In genomic region chr7:140186646-140187620, GRCm38 (mm10) we compare ENCODE assay signal across 11 mouse cellular contexts. TPM values are rescaled to one million over a fixed set of nuclear protein-coding genes. Genes with fewer than 3 reads are reported as not detected.
DNase-seq lines count a peak whose midpoint lies in the region; ATAC-seq lines count a peak whose summit lies in the region.
"Had no signal": no experiment of that assay in that cellular context is flagged by ENCODE, and none has a peak within 500 bp of the region (broad histone marks: within the 10 kb centered on the region; RNA-seq: fewer than 3 reads in every experiment).

No protein-coding gene starts in this region.

- H3K4me1 ChIP-seq in embryonic facial prominence, embryonic 14.5 days (ENCODE audit: control insufficient read depth, insufficient read depth, low read length): no peaks in the 10 kb centered on the region
- H3K4me1 ChIP-seq in liver, embryonic 11.5 days (replicated peaks; ENCODE audit: control insufficient read depth, insufficient read depth, low read length): no peaks in the 10 kb centered on the region
- H3K4me1 ChIP-seq: stomach, embryonic 15.5 days had no signal

- 63% methylated on average over 18 of the region's 18 CpGs for WGBS in embryonic facial prominence, embryonic 14.5 days
- 64% methylated on average over 18 of the region's 18 CpGs for WGBS in liver, embryonic 11.5 days

- no peak overlapping the region for H3K4me2 ChIP-seq in embryonic facial prominence, embryonic 14.5 days (ENCODE audit: low read depth, low read length)
- H3K4me2 ChIP-seq in liver, embryonic 11.5 days: no peak overlapping the region
- H3K4me2 ChIP-seq: stomach, embryonic 15.5 days had no signal

- H3K36me3 ChIP-seq in embryonic facial prominence, embryonic 14.5 days (ENCODE audit: control insufficient read depth, insufficient read depth, low read length): no peaks in the 10 kb centered on the region
- H3K36me3 ChIP-seq in liver, embryonic 11.5 days (ENCODE audit: control insufficient read depth, insufficient read depth, low read length): no peaks in the 10 kb centered on the region
- H3K36me3 ChIP-seq: stomach, embryonic 15.5 days had no signal

- H3K27ac ChIP-seq in embryonic facial prominence, embryonic 14.5 days (replicated peaks; ENCODE audit: low read depth, low read length): no peak overlapping the region
- no peak overlapping the region for H3K27ac ChIP-seq in liver, embryonic 11.5 days (ENCODE audit: low read depth, low read length)
- H3K27ac ChIP-seq: stomach, embryonic 15.5 days had no signal

- no peaks in the 10 kb centered on the region for H3K27me3 ChIP-seq in embryonic facial prominence, embryonic 14.5 days (replicated peaks; ENCODE audit: control insufficient read depth, insufficient read depth, low read length)
- H3K27me3 ChIP-seq in liver, embryonic 11.5 days (replicated peaks; ENCODE audit: control insufficient read depth, insufficient read depth, low read length): no peaks in the 10 kb centered on the region
- H3K27me3 ChIP-seq: stomach, embryonic 15.5 days had no signal

- peak; percentile 91 for ATAC-seq in embryonic facial prominence, embryonic 14.5 days (ENCODE audit: low read depth)
- ATAC-seq in liver, embryonic 11.5 days (replicated peaks; ENCODE audit: low FRiP score): 0 out of 2 replicates have a peak, but pooled peaks have one; percentile 25

- H3K9me3 ChIP-seq in embryonic facial prominence, embryonic 14.5 days (ENCODE audit: control insufficient read depth, low read length): no peaks in the 10 kb centered on the region
- H3K9me3 ChIP-seq in liver, embryonic 11.5 days (ENCODE audit: control insufficient read depth, low read length): no peaks in the 10 kb centered on the region
- H3K9me3 ChIP-seq: stomach, embryonic 15.5 days had no signal

- peak; percentile 17 for DNase-seq in adrenal gland, postnatal 14 days
- no peak for DNase-seq in adrenal gland, adult 18-20 months (ENCODE audit: low spot score in 2 of 2)
- DNase-seq in ovary, postnatal 36 days (ENCODE audit: low spot score): peak; percentile 18
- no peak for DNase-seq in ovary, postnatal 10 days (ENCODE audit: low spot score)
- DNase-seq in embryonic facial prominence, embryonic 14.5 days (ENCODE audit: low spot score): peak; percentile 61
- no peak for DNase-seq in liver, embryonic 11.5 days (ENCODE audit: low spot score)
- DNase-seq in spleen, adult 18-20 months: no peak
- no peak for DNase-seq in cerebellum, postnatal 36 days

- no peak overlapping the region for H3K4me3 ChIP-seq in embryonic facial prominence, embryonic 14.5 days (ENCODE audit: low read depth, low read length)
- no peak overlapping the region for H3K4me3 ChIP-seq in liver, embryonic 11.5 days (ENCODE audit: low read depth, low read length)
- H3K4me3 ChIP-seq: stomach, embryonic 15.5 days had no signal

- H3K9ac ChIP-seq in embryonic facial prominence, embryonic 14.5 days (ENCODE audit: low read depth, low read length): no peak overlapping the region
- no peak overlapping the region for H3K9ac ChIP-seq in liver, embryonic 11.5 days (ENCODE audit: low read depth, low read length)
- H3K9ac ChIP-seq: stomach, embryonic 15.5 days had no signal

RNA-seq across cellular contexts. Expression of gene Olfr523, which starts 13.9 kb away (rescaled TPM):
- not detected in 2 replicates for total RNA-seq in adrenal gland, postnatal 14 days (2021)
- total RNA-seq in adrenal gland, adult 18-20 months (2021): not detected
- 0.20 and 0.22 TPM in 2 replicates for polyA plus RNA-seq in embryonic facial prominence, embryonic 14.5 days (2014; fragmentation: Nextera tagmentation; extraction: Ambion mirVana)
- polyA plus RNA-seq in liver, embryonic 11.5 days (2014; fragmentation: Nextera tagmentation; extraction: Ambion mirVana): not detected in 2 replicates
- total RNA-seq: heart, adult 18-20 months had no signal
- polyA plus RNA-seq: lung, embryonic 16.5 days; stomach, embryonic 15.5 days had no signal

RNA-seq across cellular contexts. Expression of gene Olfr524, which starts 18.8 kb away (rescaled TPM):
- not detected in 2 replicates for total RNA-seq in adrenal gland, postnatal 14 days (2021)
- total RNA-seq in adrenal gland, adult 18-20 months (2021): not detected
- 0.25 TPM in 1 of 2 replicates, not detected in the other for polyA plus RNA-seq in embryonic facial prominence, embryonic 14.5 days (2014; fragmentation: Nextera tagmentation; extraction: Ambion mirVana)
- not detected in 2 replicates for polyA plus RNA-seq in liver, embryonic 11.5 days (2014; fragmentation: Nextera tagmentation; extraction: Ambion mirVana)
- total RNA-seq: heart, adult 18-20 months had no signal
- polyA plus RNA-seq: stomach, embryonic 15.5 days had no signal

RNA-seq across cellular contexts. Expression of gene Olfr522, which starts 22.4 kb away (rescaled TPM):
- not detected in 2 replicates for total RNA-seq in adrenal gland, postnatal 14 days (2021)
- not detected for total RNA-seq in adrenal gland, adult 18-20 months (2021)
- not detected in 2 replicates for polyA plus RNA-seq in embryonic facial prominence, embryonic 14.5 days (2014; fragmentation: Nextera tagmentation; extraction: Ambion mirVana)
- not detected in 2 replicates for polyA plus RNA-seq in liver, embryonic 11.5 days (2014; fragmentation: Nextera tagmentation; extraction: Ambion mirVana)
- total RNA-seq: heart, adult 18-20 months had no signal
- polyA plus RNA-seq: lung, embryonic 16.5 days; stomach, embryonic 15.5 days had no signal

RNA-seq across cellular contexts. Expression of gene Cd163l1, which starts 31.1 kb away (rescaled TPM):
- 0.15 TPM in 1 of 2 replicates, not detected in the other for total RNA-seq in adrenal gland, postnatal 14 days (2021)
- not detected for total RNA-seq in adrenal gland, adult 18-20 months (2021)
- polyA plus RNA-seq in embryonic facial prominence, embryonic 14.5 days (2014; fragmentation: Nextera tagmentation; extraction: Ambion mirVana): 0.06 TPM in 1 of 2 replicates, not detected in the other
- polyA plus RNA-seq in liver, embryonic 11.5 days (2014; fragmentation: Nextera tagmentation; extraction: Ambion mirVana): 0.09 TPM in 1 of 2 replicates, not detected in the other

RNA-seq across cellular contexts. Expression of gene Sprn, which starts 32.3 kb away (rescaled TPM):
- 0.67 and 1.4 TPM in 2 replicates for total RNA-seq in adrenal gland, postnatal 14 days (2021)
- under 1 TPM; 0.58 to 0.80 TPM for total RNA-seq in adrenal gland, adult 18-20 months (2021)
- 1.6 and 2.5 TPM in 2 replicates for polyA plus RNA-seq in embryonic facial prominence, embryonic 14.5 days (2014; fragmentation: Nextera tagmentation; extraction: Ambion mirVana)
- polyA plus RNA-seq in liver, embryonic 11.5 days (2014; fragmentation: Nextera tagmentation; extraction: Ambion mirVana): not detected in 2 replicates

Comparison
In these comparisons a context has a peak if more than half of its experiments do, and no peak if none do; other contexts are left out.
1. DNase-seq: peak in adrenal gland, postnatal 14 days (single experiment), ovary, postnatal 36 days (single experiment) and embryonic facial prominence, embryonic 14.5 days (single experiment); none in adrenal gland, adult 18-20 months (0 of 2), ovary, postnatal 10 days (single experiment), liver, embryonic 11.5 days (single experiment), spleen, adult 18-20 months (0 of 2) and cerebellum, postnatal 36 days (0 of 2).